Mouse (Mus musculus): ENCODE data around the gene Ifitm1.
"Not testable (repeated sequence)": the region's sequence is repeated elsewhere in the genome, so short reads cannot be mapped to it uniquely, and the experiment has no call there.

Gene Ifitm1

DNA sequence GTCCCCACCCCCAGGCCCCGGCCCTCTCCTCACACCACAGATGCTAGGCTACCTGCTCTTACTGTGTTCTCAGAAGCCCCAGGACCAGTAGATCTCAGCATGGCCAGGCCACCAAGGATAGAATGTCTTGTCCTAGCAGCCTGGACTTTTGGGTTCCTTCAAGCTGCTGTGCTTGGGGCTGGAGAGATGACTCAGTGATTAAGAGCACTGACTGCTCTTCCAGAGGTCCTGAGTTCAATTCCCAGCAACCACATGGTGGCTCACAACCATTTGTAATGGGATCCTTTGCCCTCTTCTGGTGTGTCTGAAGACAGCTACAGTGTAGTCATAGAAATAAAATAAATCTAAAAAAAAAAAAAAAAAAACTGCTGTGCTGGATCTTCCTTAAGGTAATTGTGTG is 50.8 kb downstream of the Ifitm1 start, which contains the start of gene Ifitm6:
Gene Ifitm6, minus strand, starts transcription at position 101 of the 400 bp plus-strand sequence.
- DNase-seq = not testable (repeated sequence)

DNA sequence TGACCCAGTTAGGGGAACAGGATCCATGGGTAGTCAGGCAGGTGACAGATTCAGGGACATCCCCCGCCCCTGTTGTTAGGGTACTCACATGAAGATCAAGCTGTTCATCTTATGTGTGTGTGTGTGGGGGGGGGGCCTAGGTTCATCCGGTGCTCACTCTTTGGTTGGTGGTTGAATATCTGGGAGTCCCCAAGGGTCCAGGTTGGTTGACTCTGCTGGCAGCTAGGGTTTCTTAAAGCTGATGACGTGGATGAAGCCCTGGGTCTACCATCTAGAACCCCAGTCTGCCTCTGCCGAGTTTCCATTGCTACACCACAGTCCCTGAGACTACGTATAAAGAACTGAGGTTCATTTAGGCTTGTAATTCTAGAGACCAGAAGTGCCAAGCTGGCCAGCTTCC is 52.0 kb downstream of the Ifitm1 start:
- DNase-seq = no peak
